Mouse (Mus musculus) lung, postnatal 0 days (tissue): ENCODE data around the gene Eddm3b. TPM values are rescaled to one million over a fixed set of nuclear protein-coding genes. Genes with fewer than 3 reads are reported as not detected.

Source experiments
- ATAC-seq: fragments of 200-750 bp; cut with Nextera tagmentation; 2 replicates; pipeline ENCODE4 v1.8.0; 2017; ENCODE audit warnings: moderate library complexity
- DNase-seq: peaks from one replicate; pipeline ENCODE4 v3.0.0-alpha.2; 2016; ENCODE audit warnings: low spot score
- H3K27ac ChIP-seq: fragments of 300-500 bp; sonication (generic); 2 replicates; pipeline ENCODE4 v1.5.1; 2014; ENCODE audit warnings: antibody characterized with exemption, mild to moderate bottlenecking, low read length, mixed read lengths
- H3K27me3 ChIP-seq: fragments of 300-500 bp; sonication (generic); replicated peaks from 2 replicates; pipeline ENCODE4 v1.6.1; 2014; ENCODE audit warnings: low read length, mixed read lengths; ENCODE audit not compliant: insufficient read depth
- H3K36me3 ChIP-seq: fragments of 300-500 bp; sonication (generic); 2 replicates; pipeline ENCODE4 v1.6.1; 2014; ENCODE audit warnings: low read length, mixed read lengths; ENCODE audit not compliant: insufficient read depth
- H3K4me1 ChIP-seq: fragments of 300-500 bp; sonication (generic); 2 replicates; pipeline ENCODE4 v1.6.1; 2014; ENCODE audit warnings: antibody characterized with exemption, low read depth, low read length, mixed read lengths; ENCODE audit not compliant: insufficient read depth
- H3K4me2 ChIP-seq: fragments of 300-500 bp; sonication (generic); replicated peaks from 2 replicates; pipeline ENCODE4 v1.6.1; 2014; ENCODE audit warnings: low read depth, mild to moderate bottlenecking, low read length, moderate library complexity, mixed read lengths
- H3K4me3 ChIP-seq: fragments of 300-500 bp; sonication (generic); 2 replicates; pipeline ENCODE4 v1.5.1; 2014; ENCODE audit warnings: low read depth, low read length
- H3K9ac ChIP-seq: fragments of 300-500 bp; sonication (generic); replicated peaks from 2 replicates; pipeline ENCODE4 v1.6.1; 2014; ENCODE audit warnings: low read depth, mild to moderate bottlenecking
- H3K9me3 ChIP-seq: fragments of 300-500 bp; sonication (generic); 2 replicates; pipeline ENCODE4 v1.6.1; 2016; ENCODE audit warnings: low read length, mixed read lengths
- CTCF ChIP-seq: IDR thresholded peaks from 2 replicates; pipeline ENCODE4 v1.5.1; 2016; ENCODE audit warnings: antibody characterized with exemption, mild to moderate bottlenecking
- EP300 ChIP-seq: IDR thresholded peaks from 2 replicates; pipeline ENCODE4 v1.6.1; 2016; ENCODE audit warnings: antibody characterized with exemption, mild to moderate bottlenecking, control low read depth
- WGBS: fragments of 180-500 bp; shearing (Covaris S2); extraction: QIAGEN DNeasy Blood & Tissue Kit; methylation state at CpG from one replicate; pipeline ENCODE4 v1.1.7; 2014; 5-methylcytosine and 5-hydroxymethylcytosine counted together
- polyA plus RNA-seq: library from polyadenylated mRNA; unstranded; fragments of >200 nt; fragmentation: Nextera tagmentation; extraction: Ambion mirVana; gene quantifications from 2 replicates; pipeline ENCODE4 v1.2.1, GENCODE M21; 2015

Gene Eddm3b
- polyA plus RNA-seq, 1 experiment from 2014 or later = 0.08 TPM

- Histone ChIP-seq H3K36me3 (no peaks in the 10 kb centered on the region), H3K9me3 (no peaks in the 10 kb centered on the region), H3K4me3 (peak overlapping the region; percentile 46), H3K9ac (peak overlapping the region; percentile 23; the same call in 1 of the 2 replicates), H3K4me2 (peak overlapping the region; percentile 69), H3K27ac (no peak overlapping the region), H3K4me1 (no peaks in the 10 kb centered on the region; the same call in 1 of the 2 replicates), H3K27me3 (no peaks in the 10 kb centered on the region)
- peak; percentile 67 for DNase-seq
- no peak for TF ChIP-seq CTCF
- no peak for TF ChIP-seq EP300
- WGBS = 3% methylated on average over 38 of the region's 40 CpGs
- peak; percentile 65 for ATAC-seq
These were observed 31.3 kb upstream of the Eddm3b start for GRCm38 (mm10) chr14:51082599-51083581.

- Histone ChIP-seq H3K4me1 (no peaks in the 10 kb centered on the region; the same call in 1 of the 2 replicates), H3K9me3 (no peaks in the 10 kb centered on the region), H3K27me3 (no peaks in the 10 kb centered on the region), H3K27ac (no peak overlapping the region), H3K4me3 (no peak overlapping the region), H3K4me2 (peak overlapping the region; percentile 69), H3K36me3 (no peaks in the 10 kb centered on the region), H3K9ac (no peak overlapping the region)
- DNase-seq = no peak
- ATAC-seq = no peak
- TF ChIP-seq EP300 (no peak), CTCF (no peak)
- 12% methylated on average over 7 of the region's 7 CpGs for WGBS
These were observed 30.4 kb upstream of the Eddm3b start for GRCm38 (mm10) chr14:51083805-51084204.

GRCm38 (mm10) chr14:51085086-51085485 lies 29.1 kb upstream of the Eddm3b start:
- no peak for TF ChIP-seq CTCF
- Histone ChIP-seq H3K4me3 (no peak overlapping the region), H3K4me2 (no peak overlapping the region), H3K27ac (no peak overlapping the region), H3K27me3 (no peaks in the 10 kb centered on the region), H3K4me1 (no peaks in the 10 kb centered on the region; the same call in 1 of the 2 replicates), H3K9ac (no peak overlapping the region), H3K9me3 (no peaks in the 10 kb centered on the region), H3K36me3 (no peaks in the 10 kb centered on the region)
- DNase-seq = no peak
- no peak for ATAC-seq
- WGBS = 84% methylated on average over 2 of the region's 2 CpGs

- Histone ChIP-seq H3K4me1 (no peaks in the 10 kb centered on the region; the same call in 1 of the 2 replicates), H3K27ac (no peak overlapping the region), H3K4me3 (no peak overlapping the region), H3K36me3 (no peaks in the 10 kb centered on the region), H3K27me3 (no peaks in the 10 kb centered on the region), H3K9me3 (no peaks in the 10 kb centered on the region), H3K4me2 (no peak overlapping the region), H3K9ac (no peak overlapping the region)
- DNase-seq = no peak
- 80% methylated on average over 4 of the region's 4 CpGs for WGBS
- ATAC-seq = no peak
- TF ChIP-seq CTCF (no peak), EP300 (no peak)
These were observed 28.3 kb upstream of the Eddm3b start for GRCm38 (mm10) chr14:51085911-51086310.

- no peak for TF ChIP-seq CTCF
- no peak for TF ChIP-seq EP300
- no peaks in the 10 kb centered on the region for H3K36me3 ChIP-seq
- DNase-seq (no peak), ATAC-seq (no peak)
- 13% methylated on average over 9 of the region's 9 CpGs for WGBS
- no peaks in the 10 kb centered on the region for H3K9me3 ChIP-seq
- H3K27me3 ChIP-seq = no peaks in the 10 kb centered on the region
- H3K9ac ChIP-seq = no peak overlapping the region
- no peak overlapping the region for H3K27ac ChIP-seq
- no peaks in the 10 kb centered on the region for H3K4me1 ChIP-seq
- peak overlapping the region; percentile 77 for H3K4me2 ChIP-seq
- H3K4me3 ChIP-seq = peak overlapping the region; percentile 57
These were observed 26.5 kb upstream of the Eddm3b start for GRCm38 (mm10) chr14:51087762-51088161.

- no peak; the same call in 1 of the 2 replicates for TF ChIP-seq EP300
- TF ChIP-seq CTCF = no peak
- H3K4me3 ChIP-seq = peak overlapping the region; percentile 57
- H3K9me3 ChIP-seq = no peaks in the 10 kb centered on the region
- under 1% methylated on average over 23 of the region's 23 CpGs for WGBS
- peak overlapping the region; percentile 35; the same call in 1 of the 2 replicates for H3K9ac ChIP-seq
- no peaks in the 10 kb centered on the region for H3K36me3 ChIP-seq
- no peaks in the 10 kb centered on the region for H3K27me3 ChIP-seq
- ATAC-seq (0 out of 2 replicates have a peak, but pooled peaks have one; percentile 3), DNase-seq (peak; percentile 62)
- H3K4me2 ChIP-seq = peak overlapping the region; percentile 77
- no peaks in the 10 kb centered on the region for H3K4me1 ChIP-seq
- H3K27ac ChIP-seq = peak overlapping the region; percentile 81
These were observed 25.9 kb upstream of the Eddm3b start for GRCm38 (mm10) chr14:51088166-51088969.
